Mouse (Mus musculus): ENCODE data around the gene Slc9a9.

The Slc9a9 gene

GRCm38 (mm10) chr9:95150597-95150996 is 480.9 kb downstream of the Slc9a9 start:
- no peak for DNase-seq (ENCODE audit: extremely low spot score, low spot score)

- DNase-seq (ENCODE audit: extremely low spot score, low spot score), result no peak
Measured at GRCm38 (mm10) chr9:95150998-95151397, 481.3 kb downstream of the Slc9a9 start.

GRCm38 (mm10) chr9:95151746-95152145 is 482.0 kb downstream of the Slc9a9 start:
- DNase-seq (ENCODE audit: extremely low spot score, low spot score), result no peak

- no peak for DNase-seq (ENCODE audit: extremely low spot score, low spot score)
Measured at GRCm38 (mm10) chr9:95153966-95154365, 484.3 kb downstream of the Slc9a9 start.

- DNase-seq (ENCODE audit: extremely low spot score, low spot score), result no peak
Measured at GRCm38 (mm10) chr9:95157948-95158347, 488.2 kb downstream of the Slc9a9 start.

GRCm38 (mm10) chr9:95158916-95159315 is 489.2 kb downstream of the Slc9a9 start:
- no peak for DNase-seq (ENCODE audit: extremely low spot score, low spot score)

GRCm38 (mm10) chr9:95160575-95161300 is 491.0 kb downstream of the Slc9a9 start:
- no peak for DNase-seq (ENCODE audit: extremely low spot score, low spot score)

- no peak for DNase-seq (ENCODE audit: extremely low spot score, low spot score)
Measured at GRCm38 (mm10) chr9:95161699-95162098, 492.0 kb downstream of the Slc9a9 start.

GRCm38 (mm10) chr9:95166224-95166623 is 496.5 kb downstream of the Slc9a9 start:
- no peak for DNase-seq (ENCODE audit: extremely low spot score, low spot score)

GRCm38 (mm10) chr9:95167806-95168205 is 498.1 kb downstream of the Slc9a9 start:
- no peak for DNase-seq (ENCODE audit: extremely low spot score, low spot score)

- DNase-seq (ENCODE audit: extremely low spot score, low spot score), result no peak
Measured at GRCm38 (mm10) chr9:95168487-95169008, 498.8 kb downstream of the Slc9a9 start.

- DNase-seq (ENCODE audit: extremely low spot score, low spot score), result no peak
Measured at GRCm38 (mm10) chr9:95178170-95178569, 508.5 kb downstream of the Slc9a9 start.

GRCm38 (mm10) chr9:95180005-95180404 is 510.3 kb downstream of the Slc9a9 start:
- DNase-seq (ENCODE audit: extremely low spot score, low spot score), result no peak

- DNase-seq (ENCODE audit: extremely low spot score, low spot score), result no peak
Measured at GRCm38 (mm10) chr9:95180569-95180968, 510.9 kb downstream of the Slc9a9 start.

GRCm38 (mm10) chr9:95181241-95182043 is 511.7 kb downstream of the Slc9a9 start:
- DNase-seq (ENCODE audit: extremely low spot score, low spot score), result peak; percentile 16

- DNase-seq (ENCODE audit: extremely low spot score, low spot score), result no peak
Measured at GRCm38 (mm10) chr9:95182272-95182671, 512.6 kb downstream of the Slc9a9 start.

- DNase-seq (ENCODE audit: extremely low spot score, low spot score), result no peak
Measured at GRCm38 (mm10) chr9:95184453-95184852, 514.7 kb downstream of the Slc9a9 start.

- DNase-seq (ENCODE audit: extremely low spot score, low spot score), result no peak
Measured at GRCm38 (mm10) chr9:95185840-95186239, 516.1 kb downstream of the Slc9a9 start.

GRCm38 (mm10) chr9:95186386-95187289 is 516.9 kb downstream of the Slc9a9 start:
- DNase-seq (ENCODE audit: extremely low spot score, low spot score), result no peak

GRCm38 (mm10) chr9:95188362-95189217 is 518.9 kb downstream of the Slc9a9 start:
- no peak for DNase-seq (ENCODE audit: extremely low spot score, low spot score)
